Mouse (Mus musculus) layer of hippocampus, postnatal 14 days (tissue): ENCODE data around the gene Lpcat1. TPM values are rescaled to one million over a fixed set of nuclear protein-coding genes. Genes with fewer than 3 reads are reported as not detected.

Source experiments
- DNase-seq, 2 experiments: peaks; one replicate each; pipeline ENCODE4 v3.0.0; 2021 to 2022; ENCODE audit warnings: low spot score in 2 of 2, mixed read lengths in 1 of 2
- total RNA-seq, 2 experiments: library from RNA; stranded (reverse); gene quantifications; 2 replicates each; pipeline ENCODE4 v1.2.3; 2021

The Lpcat1 gene
- total RNA-seq, 2 experiments from 2014 or later, result 53.9 to 56.5 TPM

- no peak for DNase-seq
These were observed 8.3 kb downstream of the Lpcat1 start for GRCm38 (mm10) chr13:73475058-73475980.

- DNase-seq, result no peak
These were observed 9.3 kb downstream of the Lpcat1 start for GRCm38 (mm10) chr13:73476259-73476658.

GRCm38 (mm10) chr13:73476796-73477195, 9.8 kb downstream of the Lpcat1 start:
- no peak for DNase-seq

GRCm38 (mm10) chr13:73477841-73478240, 10.8 kb downstream of the Lpcat1 start:
- no peak for DNase-seq

GRCm38 (mm10) chr13:73482476-73482875, 15.5 kb downstream of the Lpcat1 start:
- DNase-seq, result no peak

- no peak for DNase-seq
These were observed 16.3 kb downstream of the Lpcat1 start for GRCm38 (mm10) chr13:73483331-73483730.

GRCm38 (mm10) chr13:73484171-73484570, 17.2 kb downstream of the Lpcat1 start:
- DNase-seq, result no peak

- DNase-seq, result no peak
These were observed 21.1 kb downstream of the Lpcat1 start for GRCm38 (mm10) chr13:73488105-73488504.

GRCm38 (mm10) chr13:73488707-73489106, 21.7 kb downstream of the Lpcat1 start:
- DNase-seq, result no peak

GRCm38 (mm10) chr13:73489986-73490385, 23.0 kb downstream of the Lpcat1 start:
- DNase-seq, result no peak

GRCm38 (mm10) chr13:73490564-73491170, 23.7 kb downstream of the Lpcat1 start:
- no peak for DNase-seq

GRCm38 (mm10) chr13:73493183-73493582, 26.2 kb downstream of the Lpcat1 start:
- no peak for DNase-seq

- DNase-seq, result no peak
These were observed 27.5 kb downstream of the Lpcat1 start for GRCm38 (mm10) chr13:73494528-73494927.

GRCm38 (mm10) chr13:73496137-73496536, 29.1 kb downstream of the Lpcat1 start:
- no peak for DNase-seq

- DNase-seq, result no peak
These were observed 33.1 kb downstream of the Lpcat1 start for GRCm38 (mm10) chr13:73499893-73500604.

GRCm38 (mm10) chr13:73502719-73503118, 35.7 kb downstream of the Lpcat1 start:
- DNase-seq, result no peak

GRCm38 (mm10) chr13:73505686-73506467, 38.9 kb downstream of the Lpcat1 start:
- peak; percentile 80 to 88 for DNase-seq

- no peak for DNase-seq
These were observed 42.0 kb downstream of the Lpcat1 start for GRCm38 (mm10) chr13:73508817-73509550.

- DNase-seq, result peak in 1 of 2 experiments; percentile 37
These were observed 42.9 kb downstream of the Lpcat1 start for GRCm38 (mm10) chr13:73509869-73510268.
